Mouse (Mus musculus): ENCODE data around the gene Tdrd6. TPM values are rescaled to one million over a fixed set of nuclear protein-coding genes. Genes with fewer than 3 reads are reported as not detected.
A peak's percentile ranks its signal among the peaks of the same experiment; 100 is the strongest.

Tdrd6 gene
- total RNA-seq (2012; rRNA removed), result 0.16 and 0.27 TPM in 2 replicates

DNA sequence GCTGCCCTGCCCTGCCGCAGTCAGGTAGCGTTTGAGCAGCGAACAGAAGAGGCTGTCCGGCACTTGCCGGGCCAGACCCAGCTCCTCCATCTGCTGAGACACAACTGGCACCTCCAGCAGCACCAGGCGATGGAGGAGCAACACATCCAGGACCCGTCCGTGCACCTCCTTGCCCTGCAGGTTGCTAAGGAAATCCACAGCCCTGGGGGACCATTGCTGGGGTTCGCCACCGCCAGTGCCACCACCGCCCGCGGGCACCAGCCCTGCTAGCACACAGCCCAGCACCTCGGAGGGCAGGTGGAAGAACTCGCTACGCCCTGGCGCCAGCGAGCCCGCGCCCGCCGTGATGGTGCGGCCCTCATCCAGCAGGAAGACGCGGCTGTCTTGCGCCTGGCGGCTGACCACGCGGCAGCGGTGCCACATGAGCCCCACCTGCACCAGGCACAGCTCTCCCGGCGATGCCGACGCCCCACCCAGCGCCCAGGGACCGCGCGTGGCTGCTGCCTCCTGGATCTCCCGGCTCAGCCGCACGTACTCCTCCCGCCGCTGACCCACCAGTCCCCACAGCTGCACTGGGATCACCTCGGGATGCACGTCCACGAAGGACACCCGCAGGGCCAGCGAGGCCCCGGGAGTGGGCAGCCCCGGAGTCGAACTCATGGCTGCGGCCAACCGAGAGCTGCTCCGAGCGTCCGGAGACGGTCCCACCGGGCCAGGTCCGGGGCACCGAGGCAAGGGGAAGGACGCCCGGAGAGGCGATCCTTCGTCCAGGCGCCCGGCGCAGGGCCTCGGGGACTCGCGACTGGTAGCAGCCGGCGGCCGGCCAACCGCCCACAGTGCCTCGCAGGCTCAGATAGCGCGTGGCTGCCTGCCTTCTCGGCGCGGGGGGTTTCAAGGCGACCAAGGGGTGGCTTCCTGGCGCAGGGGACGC, at the start of gene Tdrd6:
TSS of gene Tdrd6 (minus strand) at position 804 of the 931 bp plus-strand sequence.
- no peak for DNase-seq (ENCODE audit: low read depth, low spot score)
- Histone ChIP-seq H3K9ac (ENCODE audit: insufficient read depth, low read depth, low read length, poor library complexity, severe bottlenecking) (peak within 1 kb of the TSS; percentile 53; the same call in 1 of the 2 replicates), H3K27ac (ENCODE audit: insufficient read depth, low read depth, low read length, poor library complexity, severe bottlenecking) (no peak within 1 kb of the TSS), H3K9me3 (ENCODE audit: control insufficient read depth, insufficient read depth, low read depth, low read length) (no peaks in the 10 kb centered on the region), H3K4me3 (ENCODE audit: insufficient read depth in 1 of 2, low read depth in 1 of 2, low read length in 2 of 2, poor library complexity in 1 of 2, severe bottlenecking in 1 of 2) (peak within 1 kb of the TSS; percentile 57 to 60), H3K4me1 (ENCODE audit: control insufficient read depth in 2 of 2, insufficient read depth in 2 of 2, low read length in 2 of 2, poor library complexity in 1 of 2) (no peaks in the 10 kb centered on the region), H3K36me3 (ENCODE audit: control insufficient read depth, insufficient read depth, low read length, poor library complexity, severe bottlenecking) (no peaks in the 10 kb centered on the region)
- in situ Hi-C loops (cut with MboI; ENCODE audit: low sequenced_read_pairs in 2 of 2, unreplicated experiment in 2 of 2), result no loop called here
- TF ChIP-seq ZNF384 (IDR thresholded peaks at IDR 0.05; ENCODE audit: low read depth, low read length) (no peak), ZC3H11A (IDR thresholded peaks at IDR 0.05; ENCODE audit: borderline replicate concordance, low read depth, low read length) (no peak), HCFC1 (IDR thresholded peaks at IDR 0.05; ENCODE audit: borderline replicate concordance, insufficient read depth, low read length) (no peak), CHD2 (IDR thresholded peaks at IDR 0.05; ENCODE audit: low read depth, low read length) (no peak), MAFK (IDR thresholded peaks at IDR 0.05; ENCODE audit: insufficient read depth, low read depth, low read length) (no peak)

DNA sequence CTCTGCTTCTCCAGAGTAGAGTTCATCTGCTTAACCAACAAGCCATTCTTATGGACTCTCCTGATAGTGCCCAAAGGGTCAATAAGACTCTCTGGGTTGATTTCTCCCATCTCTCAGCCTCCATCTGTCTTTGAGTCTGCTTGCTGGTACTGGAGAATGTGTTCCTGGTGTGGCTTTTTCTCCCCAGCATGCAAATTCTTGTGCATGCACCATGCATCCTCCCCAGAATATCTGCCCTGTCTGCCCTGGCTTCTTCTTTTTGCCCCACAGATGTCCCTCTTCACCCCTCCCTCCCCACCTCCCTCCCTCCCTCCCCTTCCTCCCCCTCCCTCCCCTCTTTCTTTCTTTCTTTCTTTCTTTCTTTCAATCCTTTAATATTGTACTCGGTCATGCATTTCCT, 47.2 kb upstream of the Tdrd6 start:
- H3K4me1 ChIP-seq (ENCODE audit: control insufficient read depth in 2 of 2, insufficient read depth in 2 of 2, low read length in 2 of 2, poor library complexity in 1 of 2), result no peaks in the 10 kb centered on the region
- no peak for DNase-seq (ENCODE audit: low read depth, low spot score)
- no peak overlapping the region for H3K9ac ChIP-seq (ENCODE audit: insufficient read depth, low read depth, low read length, poor library complexity, severe bottlenecking)
- H3K4me3 ChIP-seq (ENCODE audit: insufficient read depth in 1 of 2, low read depth in 1 of 2, low read length in 2 of 2, poor library complexity in 1 of 2, severe bottlenecking in 1 of 2), result no peak overlapping the region
- H3K27ac ChIP-seq (ENCODE audit: insufficient read depth, low read depth, low read length, poor library complexity, severe bottlenecking), result no peak overlapping the region
- in situ Hi-C loops (cut with MboI; ENCODE audit: low sequenced_read_pairs in 2 of 2, unreplicated experiment in 2 of 2), result no loop called here
- H3K9me3 ChIP-seq (ENCODE audit: control insufficient read depth, insufficient read depth, low read depth, low read length), result no peaks in the 10 kb centered on the region
- TF ChIP-seq ZNF384 (IDR thresholded peaks at IDR 0.05; ENCODE audit: low read depth, low read length), result no peak
- TF ChIP-seq HCFC1 (IDR thresholded peaks at IDR 0.05; ENCODE audit: borderline replicate concordance, insufficient read depth, low read length), result no peak
- no peak for TF ChIP-seq CHD2 (IDR thresholded peaks at IDR 0.05; ENCODE audit: low read depth, low read length)
- TF ChIP-seq ZC3H11A (IDR thresholded peaks at IDR 0.05; ENCODE audit: borderline replicate concordance, low read depth, low read length), result no peak
- TF ChIP-seq MAFK (IDR thresholded peaks at IDR 0.05; ENCODE audit: insufficient read depth, low read depth, low read length), result no peak
- no peaks in the 10 kb centered on the region for H3K36me3 ChIP-seq (ENCODE audit: control insufficient read depth, insufficient read depth, low read length, poor library complexity, severe bottlenecking)

GRCm38 (mm10) chr17:43676241-43676640, 46.1 kb upstream of the Tdrd6 start:
- Histone ChIP-seq H3K9ac (ENCODE audit: insufficient read depth, low read depth, low read length, poor library complexity, severe bottlenecking) (no peak overlapping the region), H3K27ac (ENCODE audit: insufficient read depth, low read depth, low read length, poor library complexity, severe bottlenecking) (no peak overlapping the region), H3K4me3 (ENCODE audit: insufficient read depth in 1 of 2, low read depth in 1 of 2, low read length in 2 of 2, poor library complexity in 1 of 2, severe bottlenecking in 1 of 2) (no peak overlapping the region), H3K9me3 (ENCODE audit: control insufficient read depth, insufficient read depth, low read depth, low read length) (no peaks in the 10 kb centered on the region), H3K36me3 (ENCODE audit: control insufficient read depth, insufficient read depth, low read length, poor library complexity, severe bottlenecking) (no peaks in the 10 kb centered on the region), H3K4me1 (ENCODE audit: control insufficient read depth in 2 of 2, insufficient read depth in 2 of 2, low read length in 2 of 2, poor library complexity in 1 of 2) (no peaks in the 10 kb centered on the region)
- no peak for DNase-seq (ENCODE audit: low read depth, low spot score)
- in situ Hi-C loops (cut with MboI; ENCODE audit: low sequenced_read_pairs in 2 of 2, unreplicated experiment in 2 of 2), result no loop called here
- TF ChIP-seq HCFC1 (IDR thresholded peaks at IDR 0.05; ENCODE audit: borderline replicate concordance, insufficient read depth, low read length), result no peak
- no peak for TF ChIP-seq ZC3H11A (IDR thresholded peaks at IDR 0.05; ENCODE audit: borderline replicate concordance, low read depth, low read length)
- no peak for TF ChIP-seq MAFK (IDR thresholded peaks at IDR 0.05; ENCODE audit: insufficient read depth, low read depth, low read length)
- no peak for TF ChIP-seq ZNF384 (IDR thresholded peaks at IDR 0.05; ENCODE audit: low read depth, low read length)
- TF ChIP-seq CHD2 (IDR thresholded peaks at IDR 0.05; ENCODE audit: low read depth, low read length), result no peak

GRCm38 (mm10) chr17:43675228-43675627, 45.1 kb upstream of the Tdrd6 start:
- H3K9ac ChIP-seq (ENCODE audit: insufficient read depth, low read depth, low read length, poor library complexity, severe bottlenecking), result no peak overlapping the region
- H3K36me3 ChIP-seq (ENCODE audit: control insufficient read depth, insufficient read depth, low read length, poor library complexity, severe bottlenecking), result no peaks in the 10 kb centered on the region
- no peak overlapping the region for H3K27ac ChIP-seq (ENCODE audit: insufficient read depth, low read depth, low read length, poor library complexity, severe bottlenecking)
- no peaks in the 10 kb centered on the region for H3K4me1 ChIP-seq (ENCODE audit: control insufficient read depth in 2 of 2, insufficient read depth in 2 of 2, low read length in 2 of 2, poor library complexity in 1 of 2)
- no peak overlapping the region for H3K4me3 ChIP-seq (ENCODE audit: insufficient read depth in 1 of 2, low read depth in 1 of 2, low read length in 2 of 2, poor library complexity in 1 of 2, severe bottlenecking in 1 of 2)
- H3K9me3 ChIP-seq (ENCODE audit: control insufficient read depth, insufficient read depth, low read depth, low read length), result no peaks in the 10 kb centered on the region
- in situ Hi-C loops (cut with MboI; ENCODE audit: low sequenced_read_pairs in 2 of 2, unreplicated experiment in 2 of 2), result no loop called here
- DNase-seq (ENCODE audit: low read depth, low spot score), result no peak
- TF ChIP-seq CHD2 (IDR thresholded peaks at IDR 0.05; ENCODE audit: low read depth, low read length) (no peak), HCFC1 (IDR thresholded peaks at IDR 0.05; ENCODE audit: borderline replicate concordance, insufficient read depth, low read length) (no peak), ZC3H11A (IDR thresholded peaks at IDR 0.05; ENCODE audit: borderline replicate concordance, low read depth, low read length) (no peak), MAFK (IDR thresholded peaks at IDR 0.05; ENCODE audit: insufficient read depth, low read depth, low read length) (no peak), ZNF384 (IDR thresholded peaks at IDR 0.05; ENCODE audit: low read depth, low read length) (no peak)

Data from ES-E14 (cell line).